Mouse (Mus musculus) embryonic facial prominence, embryonic 15.5 days (tissue): ENCODE results near the gene Fxyd2. TPM values are rescaled to one million over a fixed set of nuclear protein-coding genes. Genes with fewer than 3 reads are reported as not detected.

Source experiments
- ATAC-seq: fragments of 200-750 bp; cut with Nextera tagmentation; 2 replicates; pipeline ENCODE4 v1.8.0; 2017; ENCODE audit warnings: low read depth, moderate TSS enrichment; ENCODE audit not compliant: insufficient number of reproducible peaks, low FRiP score, low TSS enrichment
- H3K27ac ChIP-seq: fragments of 300-500 bp; sonication (generic); replicated peaks from 2 replicates; pipeline ENCODE4 v1.5.1; 2015; ENCODE audit warnings: mild to moderate bottlenecking, inconsistent platforms
- H3K27me3 ChIP-seq: fragments of 300-500 bp; sonication (generic); 2 replicates; pipeline ENCODE4 v1.6.1; 2015; ENCODE audit warnings: inconsistent platforms
- H3K36me3 ChIP-seq: fragments of 300-500 bp; sonication (generic); 2 replicates; pipeline ENCODE4 v1.6.1; 2015; ENCODE audit warnings: mild to moderate bottlenecking, inconsistent platforms
- H3K4me1 ChIP-seq: fragments of 300-500 bp; sonication (generic); 2 replicates; pipeline ENCODE4 v1.6.1; 2015; ENCODE audit warnings: inconsistent platforms
- H3K4me2 ChIP-seq: fragments of 300-500 bp; sonication (generic); replicated peaks from 2 replicates; pipeline ENCODE4 v1.6.1; 2015; ENCODE audit warnings: mild to moderate bottlenecking, inconsistent platforms
- H3K4me3 ChIP-seq: fragments of 300-500 bp; sonication (generic); replicated peaks from 2 replicates; pipeline ENCODE4 v1.5.1; 2015; ENCODE audit warnings: mild to moderate bottlenecking, inconsistent platforms
- H3K9ac ChIP-seq: fragments of 300-500 bp; sonication (generic); 2 replicates; pipeline ENCODE4 v1.6.1; 2015; ENCODE audit warnings: inconsistent platforms
- H3K9me3 ChIP-seq: fragments of 300-500 bp; sonication (generic); replicated peaks from 2 replicates; pipeline ENCODE4 v1.6.1; 2016; ENCODE audit warnings: inconsistent platforms
- WGBS: fragments of 180-500 bp; shearing (Covaris S2); methylation state at CpG from one replicate; pipeline ENCODE4 v1.1.7; 2015; 5-methylcytosine and 5-hydroxymethylcytosine counted together
- polyA plus RNA-seq: library from polyadenylated mRNA; unstranded; fragments of >200 nt; fragmentation: Nextera tagmentation; extraction: Ambion mirVana; gene quantifications from 2 replicates; pipeline ENCODE4 v1.2.1, GENCODE M21; 2015

Gene Fxyd2
- polyA plus RNA-seq: 5.3 and 6.8 TPM in 2 replicates

DNA sequence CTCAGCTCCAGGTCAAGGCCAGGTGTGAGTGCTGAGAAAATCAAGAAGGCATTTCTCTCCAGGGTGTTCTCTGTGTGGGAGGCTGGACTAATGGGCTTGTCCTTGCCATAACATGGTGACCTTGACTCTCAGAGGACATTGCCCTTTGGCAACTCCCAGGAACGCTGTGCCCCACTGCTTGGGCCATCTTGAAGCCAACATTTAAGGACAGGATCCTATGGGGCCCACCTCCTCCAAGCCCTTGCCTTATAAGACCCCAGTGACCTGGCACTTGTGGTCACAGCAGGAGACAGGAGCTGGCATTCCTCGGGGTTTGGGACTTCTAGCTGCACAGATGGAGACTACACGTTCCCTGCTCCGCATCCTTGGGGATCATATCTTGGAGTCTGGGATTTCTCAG lies at the start of gene Fxyd2:
Gene Fxyd2 (plus strand): TSS at position 236 of the 400 bp plus-strand sequence.
- Histone ChIP-seq H3K27ac (no peak within 1 kb of the TSS), H3K9me3 (no peaks in the 10 kb centered on the region), H3K4me3 (no peak within 1 kb of the TSS), H3K36me3 (no peaks in the 10 kb centered on the region; the same call in 1 of the 2 replicates), H3K4me1 (peaks cover 4% of the 10 kb centered on the region; the same call in 1 of the 2 replicates), H3K27me3 (no peaks in the 10 kb centered on the region; the same call in 1 of the 2 replicates), H3K4me2 (no peak within 1 kb of the TSS), H3K9ac (no peak within 1 kb of the TSS)
- 73% methylated on average over 4 of the region's 4 CpGs for whole genome bisulfite sequencing
- no peak for ATAC-seq

DNA sequence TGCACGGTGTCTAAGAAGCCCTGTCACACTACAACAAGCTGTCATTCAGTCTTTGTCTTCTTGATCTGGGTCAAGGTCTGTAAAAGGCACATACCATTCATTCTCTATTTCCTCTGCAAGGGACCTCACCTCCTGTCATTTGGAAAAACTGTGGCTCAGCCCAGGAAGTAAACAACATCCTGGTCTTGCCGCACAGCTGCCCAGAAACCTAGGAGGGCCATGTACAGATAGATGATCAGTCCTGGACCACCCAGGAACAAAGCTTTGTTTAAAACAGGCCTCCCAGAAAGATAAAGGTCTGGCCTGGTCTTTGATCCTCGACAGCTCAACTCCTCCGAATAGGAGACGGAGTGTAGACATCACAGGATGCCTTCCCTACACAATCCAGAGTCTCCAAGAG lies 49.6 kb upstream of the Fxyd2 start:
- Histone ChIP-seq H3K27ac (no peak overlapping the region), H3K9me3 (no peaks in the 10 kb centered on the region), H3K4me2 (no peak overlapping the region), H3K36me3 (no peaks in the 10 kb centered on the region), H3K4me3 (no peak overlapping the region), H3K4me1 (no peaks in the 10 kb centered on the region), H3K27me3 (no peaks in the 10 kb centered on the region), H3K9ac (no peak overlapping the region)
- 42% methylated on average over 5 of the region's 5 CpGs for WGBS
- no peak for ATAC-seq

DNA sequence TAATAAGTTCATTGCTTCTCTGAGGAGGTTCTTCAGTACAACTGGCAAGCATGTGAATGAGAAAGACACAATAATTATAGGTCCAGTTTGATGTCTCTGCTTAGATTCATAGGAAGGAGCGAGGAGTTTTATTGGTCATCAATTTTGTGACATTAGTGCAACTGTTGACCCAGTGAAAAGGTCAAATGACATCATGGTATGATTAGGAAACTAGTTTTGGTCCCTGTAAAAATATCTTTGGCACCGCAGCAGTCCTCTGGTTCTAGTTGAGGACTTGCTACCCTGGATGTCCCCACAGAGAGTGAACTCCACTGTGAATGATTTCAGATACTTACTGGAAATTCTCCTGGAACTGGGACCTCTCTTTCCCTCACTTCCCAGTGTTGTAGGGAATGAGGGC lies 44.3 kb upstream of the Fxyd2 start:
- Histone ChIP-seq H3K36me3 (no peaks in the 10 kb centered on the region), H3K27me3 (no peaks in the 10 kb centered on the region), H3K9ac (no peak overlapping the region), H3K4me3 (no peak overlapping the region), H3K9me3 (no peaks in the 10 kb centered on the region), H3K4me1 (no peaks in the 10 kb centered on the region), H3K27ac (no peak overlapping the region), H3K4me2 (no peak overlapping the region)
- 67% methylated on average over 2 of the region's 2 CpGs for WGBS
- no peak for ATAC-seq

DNA sequence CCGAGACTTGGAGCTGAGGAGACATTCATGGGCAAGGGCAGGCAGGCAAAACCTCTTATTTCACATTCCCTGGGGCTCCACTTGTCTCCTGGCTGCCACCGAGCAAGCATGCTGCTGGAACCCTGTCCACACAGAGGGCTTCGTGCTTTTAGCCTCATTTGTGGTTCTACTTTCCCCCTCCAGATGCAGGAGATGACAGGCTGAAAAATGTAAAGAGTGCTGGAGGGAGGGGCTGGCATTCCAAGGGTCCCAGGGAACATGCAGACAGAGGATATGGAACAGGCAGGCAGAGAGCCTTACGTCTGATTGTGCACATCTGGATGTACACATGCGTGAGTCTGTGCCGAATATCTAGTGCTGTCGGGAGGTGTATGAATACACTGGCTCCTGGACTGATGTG lies 41.1 kb upstream of the Fxyd2 start:
- Histone ChIP-seq H3K4me2 (no peak overlapping the region), H3K36me3 (no peaks in the 10 kb centered on the region), H3K9ac (no peak overlapping the region), H3K4me3 (no peak overlapping the region), H3K27me3 (no peaks in the 10 kb centered on the region), H3K9me3 (no peaks in the 10 kb centered on the region), H3K4me1 (no peaks in the 10 kb centered on the region), H3K27ac (no peak overlapping the region)
- WGBS: 27% methylated on average over 7 of the region's 7 CpGs
- ATAC-seq: no peak

DNA sequence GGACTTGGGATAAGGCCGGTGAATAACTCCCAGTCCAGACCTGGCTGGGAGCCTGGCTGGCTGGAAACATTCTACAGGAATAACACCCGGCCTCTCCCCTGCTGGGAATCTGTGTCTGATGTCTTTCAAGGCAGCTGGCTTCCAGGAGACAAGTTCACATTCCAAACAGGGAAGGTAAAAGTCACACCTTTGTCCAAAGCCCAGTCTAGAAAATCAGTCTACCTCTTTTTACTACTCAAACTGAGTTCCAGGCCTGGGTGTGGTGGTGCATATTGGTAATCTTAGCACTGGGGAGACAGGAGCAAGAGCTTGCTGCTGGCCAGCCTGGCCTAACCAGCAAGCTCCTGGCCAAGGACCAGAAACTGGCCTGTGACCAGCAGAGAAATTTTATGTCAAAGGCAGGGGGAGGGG lies 37.4 kb upstream of the Fxyd2 start:
- 34% methylated on average over 2 of the region's 2 CpGs for WGBS
- Histone ChIP-seq H3K4me1 (no peaks in the 10 kb centered on the region), H3K9ac (no peak overlapping the region), H3K27me3 (no peaks in the 10 kb centered on the region), H3K27ac (no peak overlapping the region), H3K4me3 (no peak overlapping the region), H3K36me3 (no peaks in the 10 kb centered on the region), H3K9me3 (no peaks in the 10 kb centered on the region), H3K4me2 (no peak overlapping the region)
- ATAC-seq: no peak

DNA sequence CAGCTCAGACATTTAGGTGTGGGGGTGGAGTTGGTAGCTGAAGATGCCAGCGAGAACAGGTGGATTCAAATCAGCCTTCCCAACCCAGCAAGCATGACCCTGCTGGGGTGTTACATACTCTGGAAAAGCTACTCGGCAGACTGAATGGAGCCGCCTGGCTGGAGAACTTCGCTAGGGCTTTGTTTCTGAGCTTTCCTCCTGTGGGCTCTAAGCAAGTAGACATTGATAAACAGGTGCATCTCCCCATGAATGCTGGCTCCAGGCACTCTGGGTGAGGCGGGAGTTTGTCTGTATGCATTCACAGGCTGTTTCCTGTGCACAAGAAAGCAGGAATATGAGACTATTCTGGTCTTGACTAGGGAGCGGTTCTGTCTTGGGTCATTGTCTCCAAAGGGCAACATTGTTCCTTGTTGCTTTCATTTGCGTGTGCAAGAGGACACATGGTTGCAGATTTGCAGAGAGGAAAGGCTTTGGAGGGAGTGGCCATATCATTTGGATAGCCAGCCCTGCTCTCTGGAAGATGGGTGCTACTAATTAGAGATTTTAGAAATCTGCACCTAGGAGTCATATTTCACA lies 35.7 kb upstream of the Fxyd2 start:
- no peak overlapping the region for H3K27ac ChIP-seq
- 54% methylated on average over 7 of the region's 7 CpGs for WGBS
- H3K9ac ChIP-seq: no peak overlapping the region
- H3K27me3 ChIP-seq: no peaks in the 10 kb centered on the region
- no peaks in the 10 kb centered on the region for H3K4me1 ChIP-seq
- no peaks in the 10 kb centered on the region for H3K36me3 ChIP-seq
- H3K4me3 ChIP-seq: no peak overlapping the region
- no peak overlapping the region for H3K4me2 ChIP-seq
- H3K9me3 ChIP-seq: no peaks in the 10 kb centered on the region
- ATAC-seq: no peak

DNA sequence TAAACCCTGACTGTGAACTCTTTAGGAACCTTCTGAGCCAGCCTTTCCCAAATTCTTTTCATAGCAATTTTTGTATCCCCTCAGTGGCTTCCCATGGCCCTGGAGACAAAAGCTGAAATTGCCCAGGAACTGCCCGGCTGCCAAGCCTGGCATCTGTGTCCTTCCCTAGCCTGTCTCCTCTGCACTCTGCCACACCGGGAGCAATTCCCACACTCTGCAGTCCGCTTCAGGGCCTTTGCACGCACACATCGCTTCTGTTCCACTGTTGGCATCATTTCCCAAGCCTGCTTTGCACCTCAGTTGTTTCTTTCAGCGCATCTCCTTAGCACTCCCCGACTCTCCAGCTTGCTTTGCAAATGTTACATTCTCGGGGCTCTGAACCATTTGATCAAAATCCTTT lies 31.8 kb upstream of the Fxyd2 start:
- Histone ChIP-seq H3K36me3 (no peaks in the 10 kb centered on the region), H3K9me3 (no peaks in the 10 kb centered on the region), H3K4me2 (no peak overlapping the region), H3K9ac (no peak overlapping the region), H3K4me3 (no peak overlapping the region), H3K4me1 (peaks cover 17% of the 10 kb centered on the region), H3K27ac (no peak overlapping the region), H3K27me3 (no peaks in the 10 kb centered on the region)
- ATAC-seq: no peak
- 70% methylated on average over 8 of the region's 8 CpGs for WGBS

DNA sequence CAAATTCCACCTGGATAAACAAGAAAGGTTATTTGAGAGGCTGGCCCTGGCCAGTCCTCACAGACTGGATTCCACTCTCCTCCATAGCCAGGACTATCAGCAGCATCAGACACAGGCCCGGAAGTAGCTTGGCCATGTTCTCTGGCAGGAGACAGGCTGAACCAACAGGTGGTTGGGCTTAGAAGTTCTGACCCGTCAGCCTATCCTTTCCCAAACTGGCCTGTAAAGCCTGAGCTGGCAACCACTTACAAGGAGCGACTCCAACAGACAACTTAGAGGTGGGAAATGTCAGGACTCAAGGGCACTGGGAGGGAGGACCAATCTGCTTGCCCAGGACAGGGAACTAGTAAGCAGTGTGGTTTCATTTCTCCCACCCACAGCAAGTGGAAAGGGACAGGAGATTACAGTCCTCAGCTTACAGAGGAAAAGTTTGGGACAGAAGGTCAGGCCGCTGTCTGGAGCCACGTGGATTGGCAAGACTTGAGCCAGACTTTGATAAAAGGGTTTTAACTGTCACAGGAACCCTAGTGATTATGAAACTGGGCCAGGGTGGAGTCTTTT lies 31.0 kb upstream of the Fxyd2 start:
- peaks cover 17% of the 10 kb centered on the region for H3K4me1 ChIP-seq
- H3K36me3 ChIP-seq: no peaks in the 10 kb centered on the region
- H3K9me3 ChIP-seq: no peaks in the 10 kb centered on the region
- no peaks in the 10 kb centered on the region for H3K27me3 ChIP-seq
- 64% methylated on average over 5 of the region's 5 CpGs for WGBS
- H3K27ac ChIP-seq: no peak overlapping the region
- ATAC-seq: no peak
- no peak overlapping the region for H3K4me2 ChIP-seq
- H3K9ac ChIP-seq: no peak overlapping the region
- no peak overlapping the region for H3K4me3 ChIP-seq

DNA sequence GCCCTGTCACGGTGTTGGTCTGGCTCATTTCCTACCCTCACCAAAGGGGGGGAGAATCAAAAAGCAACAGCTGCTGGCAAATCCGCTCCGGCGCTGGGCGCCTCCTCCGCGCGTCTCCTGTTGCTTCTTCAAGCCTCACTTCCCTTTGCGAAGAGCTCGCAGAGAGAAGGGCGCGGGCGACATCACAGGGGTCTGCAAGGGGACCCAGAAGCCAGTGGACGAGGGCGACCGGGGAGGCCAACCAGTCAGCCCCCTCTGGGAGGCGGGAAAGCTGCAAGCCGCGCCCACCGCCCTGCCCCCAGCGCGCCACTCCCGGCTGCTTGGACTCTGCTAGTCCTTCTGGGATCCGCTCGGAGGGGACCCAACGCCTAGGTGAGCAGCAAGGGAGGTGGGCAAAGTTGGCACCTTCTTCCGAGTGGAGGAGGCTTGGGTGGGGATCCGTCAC lies 29.3 kb upstream of the Fxyd2 start, which contains the start of gene Fxyd6:
Gene Fxyd6 (plus strand): TSS at position 69 of the 445 bp plus-strand sequence.
- no peaks in the 10 kb centered on the region for H3K36me3 ChIP-seq
- no peak for ATAC-seq
- H3K9me3 ChIP-seq: no peaks in the 10 kb centered on the region
- peak within 1 kb of the TSS; percentile 55; the same call in 1 of the 2 replicates for H3K27ac ChIP-seq
- no peaks in the 10 kb centered on the region for H3K27me3 ChIP-seq
- peak within 1 kb of the TSS; percentile 18 for H3K9ac ChIP-seq
- under 1% methylated on average over 28 of the region's 28 CpGs for WGBS
- peaks cover 17% of the 10 kb centered on the region for H3K4me1 ChIP-seq
- peak within 1 kb of the TSS; percentile 89 for H3K4me2 ChIP-seq
- H3K4me3 ChIP-seq: peak within 1 kb of the TSS; percentile 61

DNA sequence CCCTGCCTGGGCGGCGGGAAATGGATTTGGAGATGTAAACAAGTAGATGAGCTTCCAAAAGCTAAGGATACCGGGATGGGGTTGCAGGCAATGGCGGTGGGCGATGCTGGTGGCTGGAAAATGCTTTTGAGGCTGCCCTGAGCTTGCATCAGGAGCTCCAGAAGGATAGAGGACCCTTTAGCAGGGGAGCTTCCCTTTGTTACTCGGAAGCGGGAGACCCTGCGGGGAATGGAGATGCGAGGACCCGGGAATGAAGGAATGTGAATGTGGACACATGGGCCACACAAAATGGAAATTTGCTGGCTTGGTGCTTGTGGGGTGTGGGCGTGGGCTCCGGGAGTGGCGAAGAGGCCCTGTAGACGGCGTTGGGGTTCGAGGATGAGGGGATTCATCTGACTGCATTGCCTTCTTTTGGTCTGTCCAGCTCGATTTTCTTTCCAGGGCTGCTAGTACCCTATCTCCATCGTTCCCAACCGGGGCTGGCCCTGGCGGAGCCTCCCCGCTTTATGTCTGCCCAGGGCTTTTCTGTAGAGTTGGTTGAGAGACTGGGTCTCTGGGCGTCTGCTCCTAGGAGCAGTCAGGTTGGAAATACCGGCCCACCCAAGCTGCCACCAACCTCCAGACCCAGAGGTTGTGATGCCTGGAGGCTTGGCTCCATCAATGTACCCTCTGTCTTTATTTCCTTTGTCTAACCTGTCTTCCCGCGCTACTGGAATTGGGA lies 28.7 kb upstream of the Fxyd2 start:
- H3K4me1 ChIP-seq: peaks cover 17% of the 10 kb centered on the region
- peak overlapping the region; percentile 18 for H3K9ac ChIP-seq
- H3K27me3 ChIP-seq: no peaks in the 10 kb centered on the region
- no peaks in the 10 kb centered on the region for H3K9me3 ChIP-seq
- WGBS: 2% methylated on average over 25 of the region's 25 CpGs
- no peak for ATAC-seq
- H3K4me3 ChIP-seq: peak overlapping the region; percentile 61
- H3K36me3 ChIP-seq: no peaks in the 10 kb centered on the region
- 0 out of 2 replicates have a peak overlapping the region, but pooled peaks have one; percentile 55 for H3K27ac ChIP-seq
- H3K4me2 ChIP-seq: peak overlapping the region; percentile 89

DNA sequence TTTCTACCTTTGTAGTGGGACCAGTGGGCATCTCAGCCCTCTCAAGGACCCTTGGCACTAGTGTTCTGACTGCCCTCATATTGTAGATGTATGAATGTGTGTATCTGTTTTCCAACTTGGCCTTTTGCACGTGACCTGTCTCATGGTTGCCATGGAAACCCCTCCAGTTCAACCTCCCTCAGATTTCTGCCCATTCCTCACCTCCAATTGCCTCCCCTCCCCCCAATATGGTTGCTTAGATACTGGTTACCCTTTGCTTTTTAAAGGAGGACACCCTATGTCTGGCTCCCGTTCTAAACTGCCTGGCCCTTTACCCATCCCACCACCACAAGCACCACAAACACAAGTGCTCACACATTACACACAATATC lies 28.1 kb upstream of the Fxyd2 start:
- ATAC-seq: no peak
- Histone ChIP-seq H3K9me3 (no peaks in the 10 kb centered on the region), H3K4me1 (peaks cover 17% of the 10 kb centered on the region), H3K9ac (no peak overlapping the region; the same call in 1 of the 2 replicates), H3K27ac (no peak overlapping the region), H3K27me3 (no peaks in the 10 kb centered on the region), H3K4me3 (peak overlapping the region; percentile 61), H3K4me2 (peak overlapping the region; percentile 89), H3K36me3 (no peaks in the 10 kb centered on the region)
- 31% methylated on average over 2 of the region's 2 CpGs for WGBS
